Mouse (Mus musculus): ENCODE measurements around the gene Rxfp3.

- TF ChIP-seq GATA1 (IDR thresholded peaks at IDR 0.05; ENCODE audit: low read length) (no peak), TAL1 (IDR thresholded peaks at IDR 0.05; ENCODE audit: low read length) (no peak)
These were observed 10.8 kb downstream of the Rxfp3 start for GRCm38 (mm10) chr15:11026801-11027561.
